Mouse (Mus musculus) heart, adult 2 months (tissue): ENCODE measurements around the gene Treml1. TPM values are rescaled to one million over a fixed set of nuclear protein-coding genes. Genes with fewer than 3 reads are reported as not detected.
"Not testable (repeated sequence)": the region's sequence is repeated elsewhere in the genome, so short reads cannot be mapped to it uniquely, and the experiment has no call there.

Experiments used
- DNase-seq, 2 experiments: peaks; one replicate each; pipeline ENCODE4 v3.0.0; 2021
- H3K27ac ChIP-seq: fragments of 200-600 bp; 2 replicates; pipeline ENCODE4 v1.8.1; 2022
- H3K27me3 ChIP-seq: fragments of 200-500 bp; 2 replicates; pipeline ENCODE4 v1.6.1; 2012; ENCODE audit warnings: mild to moderate bottlenecking, low read length, inconsistent platforms, mixed read lengths; ENCODE audit not compliant: control insufficient read depth, insufficient read depth
- H3K36me3 ChIP-seq: fragments of 200-500 bp; 2 replicates; pipeline ENCODE4 v1.6.1; 2012; ENCODE audit warnings: low read length, inconsistent platforms; ENCODE audit not compliant: control insufficient read depth, insufficient read depth
- H3K4me1 ChIP-seq: fragments of 200-500 bp; 2 replicates; pipeline ENCODE4 v1.6.1; 2011; ENCODE audit warnings: low read length; ENCODE audit not compliant: control insufficient read depth, insufficient read depth
- H3K4me3 ChIP-seq: fragments of 200-600 bp; 2 replicates; pipeline ENCODE4 v1.8.1; 2022
- H3K79me2 ChIP-seq: fragments of 200-500 bp; replicated peaks from 2 replicates; pipeline ENCODE4 v1.6.1; 2012; ENCODE audit warnings: mild to moderate bottlenecking, inconsistent platforms, low read length, moderate library complexity, mixed read lengths; ENCODE audit not compliant: control insufficient read depth, insufficient read depth
- H3K9ac ChIP-seq: fragments of 200-500 bp; 2 replicates; pipeline ENCODE4 v1.6.1; 2012; ENCODE audit warnings: low read depth, mild to moderate bottlenecking, control low read depth, inconsistent platforms, low read length, mixed read lengths
- CTCF ChIP-seq: fragments of 200-600 bp; IDR thresholded peaks from 2 replicates; pipeline ENCODE4 v1.8.1; 2022; ENCODE audit warnings: antibody characterized with exemption, mild to moderate bottlenecking, moderate library complexity
- EP300 ChIP-seq: fragments of 200-500 bp; IDR thresholded peaks from 2 replicates; pipeline ENCODE4 v1.6.1; 2011; ENCODE audit warnings: low read depth, low read length, control low read depth; ENCODE audit not compliant: insufficient read depth
- POLR2A ChIP-seq: fragments of 200-500 bp; IDR thresholded peaks from 2 replicates; pipeline ENCODE4 v1.6.1; 2011; ENCODE audit warnings: mild to moderate bottlenecking, low read depth, low read length, control low read depth; ENCODE audit not compliant: insufficient read depth
- WGBS: fragments of 180-500 bp; shearing (Covaris S2); methylation state at CpG from one replicate; pipeline ENCODE4 v1.1.7; 2018; 5-methylcytosine and 5-hydroxymethylcytosine counted together
- intact Hi-C: fragments of 180-260 bp; cut with DNase I; formaldehyde crosslinking; loops from one replicate; pipeline ENCODE4 v1.15.1; 2025
- polyA plus RNA-seq: library from polyadenylated mRNA; depleted of rRNA; stranded (reverse); fragments of >200 nt; gene quantifications from 2 replicates; pipeline ENCODE4 v1.2.3, GENCODE M21; 2012
- total RNA-seq, 2 experiments: library from RNA; stranded (reverse); gene quantifications; 2 replicates each; pipeline ENCODE4 v1.2.3; 2021

Gene Treml1
- total and polyA plus RNA-seq, 3 experiments = 2.4 to 3.5 TPM; not detected in 1

- no peaks in the 10 kb centered on the region for H3K36me3 ChIP-seq
- no peak for TF ChIP-seq EP300
- TF ChIP-seq POLR2A = no peak
- no peak for TF ChIP-seq CTCF
- no peaks in the 10 kb centered on the region for H3K4me1 ChIP-seq
- intact Hi-C loops = no loop called here
- H3K9ac ChIP-seq = no peak overlapping the region
- no peak for DNase-seq
- 58% methylated on average over 4 of the region's 4 CpGs for WGBS
- no peak overlapping the region for H3K4me3 ChIP-seq
- H3K27ac ChIP-seq = no peak overlapping the region
- no peaks in the 10 kb centered on the region for H3K27me3 ChIP-seq
- no peaks in the 10 kb centered on the region for H3K79me2 ChIP-seq
Observed at GRCm38 (mm10) chr17:48346834-48347233, 12.9 kb upstream of the Treml1 start.

- Histone ChIP-seq H3K4me1 (no peaks in the 10 kb centered on the region), H3K4me3 (no peak overlapping the region), H3K36me3 (no peaks in the 10 kb centered on the region), H3K79me2 (no peaks in the 10 kb centered on the region), H3K27ac (no peak overlapping the region), H3K27me3 (no peaks in the 10 kb centered on the region), H3K9ac (no peak overlapping the region)
- intact Hi-C loops = no loop called here
- no peak for DNase-seq
- WGBS = 72% methylated on average over 2 of the region's 2 CpGs
- no peak for TF ChIP-seq EP300
- no peak for TF ChIP-seq POLR2A
- TF ChIP-seq CTCF = no peak
Observed at GRCm38 (mm10) chr17:48347287-48347686, 12.4 kb upstream of the Treml1 start.

- Histone ChIP-seq H3K79me2 (no peaks in the 10 kb centered on the region), H3K4me3 (no peak overlapping the region), H3K9ac (no peak overlapping the region), H3K4me1 (no peaks in the 10 kb centered on the region), H3K36me3 (no peaks in the 10 kb centered on the region), H3K27ac (no peak overlapping the region), H3K27me3 (no peaks in the 10 kb centered on the region)
- TF ChIP-seq CTCF (no peak), EP300 (no peak), POLR2A (no peak)
- WGBS = 84% methylated on average over 5 of the region's 5 CpGs
- no peak for DNase-seq
- intact Hi-C loops = no loop called here
Observed at GRCm38 (mm10) chr17:48350681-48351193, 9.0 kb upstream of the Treml1 start.

GRCm38 (mm10) chr17:48352976-48353375 lies 6.7 kb upstream of the Treml1 start:
- intact Hi-C loops, H3K27ac ChIP-seq, H3K9ac ChIP-seq, H3K36me3 ChIP-seq, H3K79me2 ChIP-seq, H3K27me3 ChIP-seq, H3K4me1 ChIP-seq, DNase-seq, H3K4me3 ChIP-seq: not testable (repeated sequence)
- 86% methylated on average over 7 of the region's 7 CpGs for WGBS

- H3K9ac ChIP-seq = no peak overlapping the region
- no peaks in the 10 kb centered on the region for H3K27me3 ChIP-seq
- no peaks in the 10 kb centered on the region for H3K79me2 ChIP-seq
- WGBS = 85% methylated on average over 3 of the region's 3 CpGs
- intact Hi-C loops = no loop called here
- no peak for TF ChIP-seq CTCF
- TF ChIP-seq EP300 = no peak
- no peak for TF ChIP-seq POLR2A
- H3K4me3 ChIP-seq = no peak overlapping the region
- no peaks in the 10 kb centered on the region for H3K36me3 ChIP-seq
- no peak overlapping the region for H3K27ac ChIP-seq
- DNase-seq = no peak
- no peaks in the 10 kb centered on the region for H3K4me1 ChIP-seq
Observed at GRCm38 (mm10) chr17:48355822-48356221, 3.9 kb upstream of the Treml1 start.

GRCm38 (mm10) chr17:48357892-48358291 lies 1.8 kb upstream of the Treml1 start:
- intact Hi-C loops = no loop called here
- Histone ChIP-seq H3K79me2 (no peaks in the 10 kb centered on the region), H3K4me1 (no peaks in the 10 kb centered on the region), H3K4me3 (no peak overlapping the region), H3K27ac (no peak overlapping the region), H3K9ac (no peak overlapping the region), H3K36me3 (no peaks in the 10 kb centered on the region), H3K27me3 (no peaks in the 10 kb centered on the region)
- no peak for DNase-seq
- TF ChIP-seq POLR2A (no peak), CTCF (no peak), EP300 (no peak)
- 59% methylated on average over 2 of the region's 2 CpGs for WGBS
